Mouse (Mus musculus): ENCODE measurements around the gene Ccin. TPM values are rescaled to one million over a fixed set of nuclear protein-coding genes. Genes with fewer than 3 reads are reported as not detected.

Ccin gene
- polyA plus RNA-seq (2014; fragmentation: Illumina TruSeq; extraction: RNeasy Lipid Tissue Mini Kit (QIAGEN cat#74804); ENCODE audit: low replicate concordance): not detected

DNA sequence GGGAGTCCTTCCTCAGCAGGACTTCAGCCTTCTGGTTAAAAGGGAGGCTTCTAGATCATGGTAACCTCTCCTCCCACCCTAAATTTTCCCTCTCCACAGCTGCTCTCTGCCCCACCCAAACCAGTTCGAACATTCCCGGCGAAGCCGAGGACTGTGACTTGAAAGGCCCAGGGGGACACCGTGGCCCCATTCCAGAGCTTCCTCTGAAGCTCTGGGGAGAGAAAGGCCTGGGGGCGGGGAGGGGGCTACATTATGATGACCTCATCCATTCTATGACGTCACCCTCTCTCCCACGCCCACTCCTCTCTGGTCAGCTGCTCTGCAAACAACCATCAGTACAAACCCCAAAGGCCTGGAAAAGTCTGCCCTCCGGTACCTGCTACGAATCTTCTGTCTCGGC is at the start of gene Ccin:
Gene Ccin, plus strand, starts transcription at position 303 of the 400 bp plus-strand sequence.

DNA sequence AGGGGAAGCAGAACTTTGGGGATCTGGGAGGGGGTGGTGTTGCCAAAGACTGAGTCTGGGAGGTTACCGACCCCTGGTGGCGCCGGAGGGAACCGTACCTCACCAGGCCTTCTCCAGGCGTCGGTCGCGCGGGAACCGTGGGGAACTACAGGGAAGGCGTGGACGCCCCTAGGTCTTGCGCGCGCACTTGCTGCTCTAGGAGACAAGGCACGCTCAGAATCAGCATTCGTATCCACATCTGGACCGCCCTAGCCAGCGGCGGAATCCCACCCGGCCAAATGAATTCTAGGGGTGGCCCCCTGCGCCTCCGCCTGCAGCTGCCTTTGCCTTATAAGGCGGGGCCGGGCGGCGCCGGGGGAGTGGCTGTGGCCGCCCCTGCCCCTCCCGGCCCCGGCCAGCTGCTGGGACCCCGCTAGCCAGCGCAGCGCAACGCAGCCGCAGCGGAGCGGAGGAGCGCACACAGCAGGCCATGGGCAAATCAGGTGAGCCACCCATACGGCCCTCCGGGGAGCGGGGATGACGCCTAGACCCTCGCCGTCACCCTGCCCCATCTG is 25.9 kb upstream of the Ccin start, which contains the start of gene Glipr2:
Gene Glipr2, plus strand, starts transcription at position 110 of the 554 bp plus-strand sequence.

DNA sequence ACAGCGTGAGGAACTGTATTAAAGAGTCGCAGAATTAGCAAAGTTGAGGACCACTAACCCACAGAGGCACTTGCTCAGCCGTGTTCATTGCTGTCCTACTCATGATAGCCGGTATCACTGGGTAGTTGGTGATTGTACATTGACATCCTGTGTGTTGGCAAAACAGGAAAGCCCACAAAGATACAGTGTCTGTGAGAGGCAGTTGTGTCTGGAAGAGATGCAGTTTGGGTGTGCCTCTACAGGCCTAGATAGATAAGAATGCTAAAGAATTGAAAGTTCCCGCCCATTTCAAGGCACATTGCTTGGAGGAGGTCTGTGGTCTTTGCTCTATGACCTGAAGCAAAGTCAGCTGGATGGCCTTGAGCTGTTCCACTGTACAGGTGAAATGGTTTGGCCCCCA is 20.8 kb downstream of the Ccin start, which contains the start of gene Clta:
Gene Clta, plus strand, starts transcription at position 327 of the 400 bp plus-strand sequence.

Other genes starting within 250 kb of the Ccin start
- not detected for gene Olfr159, start 212.5 kb upstream of the Ccin start, polyA plus RNA-seq (2014; fragmentation: Illumina TruSeq; extraction: RNeasy Lipid Tissue Mini Kit (QIAGEN cat#74804); ENCODE audit: low replicate concordance)
- gene Olfr156, start 159.6 kb upstream of the Ccin start, polyA plus RNA-seq (2014; fragmentation: Illumina TruSeq; extraction: RNeasy Lipid Tissue Mini Kit (QIAGEN cat#74804); ENCODE audit: low replicate concordance): not detected
- gene Olfr157, start 143.3 kb upstream of the Ccin start, polyA plus RNA-seq (2014; fragmentation: Illumina TruSeq; extraction: RNeasy Lipid Tissue Mini Kit (QIAGEN cat#74804); ENCODE audit: low replicate concordance): not detected
- gene Olfr155, start 131.9 kb upstream of the Ccin start, polyA plus RNA-seq (2014; fragmentation: Illumina TruSeq; extraction: RNeasy Lipid Tissue Mini Kit (QIAGEN cat#74804); ENCODE audit: low replicate concordance): not detected
- gene Reck, start 108.0 kb upstream of the Ccin start, polyA plus RNA-seq (2014; fragmentation: Illumina TruSeq; extraction: RNeasy Lipid Tissue Mini Kit (QIAGEN cat#74804); ENCODE audit: low replicate concordance): 3.3 TPM
- 13.3 TPM for gene Glipr2, start 26.1 kb upstream of the Ccin start, polyA plus RNA-seq (2014; fragmentation: Illumina TruSeq; extraction: RNeasy Lipid Tissue Mini Kit (QIAGEN cat#74804); ENCODE audit: low replicate concordance)
- gene Clta, start 21.0 kb downstream of the Ccin start, polyA plus RNA-seq (2014; fragmentation: Illumina TruSeq; extraction: RNeasy Lipid Tissue Mini Kit (QIAGEN cat#74804); ENCODE audit: low replicate concordance): 99.3 TPM
- 17.0 TPM for gene Gne, start 100.7 kb downstream of the Ccin start, polyA plus RNA-seq (2014; fragmentation: Illumina TruSeq; extraction: RNeasy Lipid Tissue Mini Kit (QIAGEN cat#74804); ENCODE audit: low replicate concordance)